Mouse (Mus musculus) hindbrain, embryonic 13.5 days (tissue): Measurements from ENCODE around the gene Chst11. TPM values are rescaled to one million over a fixed set of nuclear protein-coding genes. Genes with fewer than 3 reads are reported as not detected.

ENCODE experiments used
- ATAC-seq: fragments of 200-750 bp; cut with Nextera tagmentation; 2 replicates; pipeline ENCODE4 v1.8.0; 2017; ENCODE audit warnings: moderate TSS enrichment; ENCODE audit not compliant: low FRiP score
- H3K27ac ChIP-seq: fragments of 300-500 bp; sonication (generic); 2 replicates; pipeline ENCODE4 v1.5.1; 2015; ENCODE audit warnings: inconsistent platforms, mild to moderate bottlenecking, moderate library complexity
- H3K27me3 ChIP-seq: fragments of 300-500 bp; sonication (generic); 2 replicates; pipeline ENCODE4 v1.6.1; 2015; ENCODE audit warnings: mild to moderate bottlenecking, inconsistent platforms
- H3K36me3 ChIP-seq: fragments of 300-500 bp; sonication (generic); 2 replicates; pipeline ENCODE4 v1.6.1; 2015; ENCODE audit warnings: mild to moderate bottlenecking, inconsistent platforms
- H3K4me1 ChIP-seq: fragments of 300-500 bp; sonication (generic); replicated peaks from 2 replicates; pipeline ENCODE4 v1.6.1; 2015; ENCODE audit warnings: inconsistent platforms
- H3K4me2 ChIP-seq: fragments of 300-500 bp; sonication (generic); 2 replicates; pipeline ENCODE4 v1.6.1; 2015; ENCODE audit warnings: inconsistent platforms, mild to moderate bottlenecking, moderate library complexity
- H3K4me3 ChIP-seq: fragments of 300-500 bp; sonication (generic); 2 replicates; pipeline ENCODE4 v1.5.1; 2015; ENCODE audit warnings: mild to moderate bottlenecking, inconsistent platforms
- H3K9ac ChIP-seq: fragments of 300-500 bp; sonication (generic); 2 replicates; pipeline ENCODE4 v1.6.1; 2015; ENCODE audit warnings: mild to moderate bottlenecking, inconsistent platforms
- H3K9me3 ChIP-seq: fragments of 300-500 bp; sonication (generic); 2 replicates; pipeline ENCODE4 v1.6.1; 2016; ENCODE audit warnings: inconsistent platforms
- WGBS: fragments of 180-500 bp; shearing (Covaris S2); methylation state at CpG from one replicate; pipeline ENCODE4 v1.1.7; 2015; 5-methylcytosine and 5-hydroxymethylcytosine counted together
- polyA plus RNA-seq: library from polyadenylated mRNA; unstranded; fragments of >200 nt; fragmentation: Nextera tagmentation; extraction: Ambion mirVana; gene quantifications from 2 replicates; pipeline ENCODE4 v1.2.1, GENCODE M21; 2015

The Chst11 gene
- polyA plus RNA-seq, 1 experiment from 2014 or later, result 2.7 TPM

DNA sequence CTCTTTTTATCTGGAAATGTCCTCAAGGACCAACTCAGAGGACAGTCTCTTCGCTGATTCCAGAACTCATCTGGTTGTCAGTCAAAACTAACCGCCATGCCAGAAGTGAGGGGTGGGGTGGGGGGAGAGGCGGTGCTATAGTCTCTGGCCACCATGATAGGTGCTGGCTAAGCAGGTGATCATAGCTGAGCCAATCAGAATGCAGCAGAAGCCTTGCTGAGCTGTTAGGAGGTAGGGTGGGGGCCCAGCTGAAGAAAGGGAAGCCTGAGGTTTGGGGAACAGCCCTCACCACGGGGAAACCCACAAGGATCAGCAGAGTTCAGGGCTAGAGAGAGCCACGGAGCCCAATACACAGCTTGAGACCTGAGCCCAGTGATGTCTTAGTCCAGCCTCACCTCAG lies 11.1 kb upstream of the Chst11 start:
- Histone ChIP-seq H3K27ac (no peak overlapping the region), H3K4me3 (no peak overlapping the region), H3K9me3 (no peaks in the 10 kb centered on the region), H3K27me3 (no peaks in the 10 kb centered on the region), H3K9ac (no peak overlapping the region), H3K4me2 (no peak overlapping the region), H3K4me1 (no peaks in the 10 kb centered on the region), H3K36me3 (no peaks in the 10 kb centered on the region)
- 73% methylated on average over 5 of the region's 5 CpGs for WGBS
- ATAC-seq, result no peak

GRCm38 (mm10) chr10:82974627-82975177 lies 10.6 kb upstream of the Chst11 start:
- Histone ChIP-seq H3K9ac (no peak overlapping the region), H3K27ac (no peak overlapping the region), H3K36me3 (no peaks in the 10 kb centered on the region), H3K9me3 (no peaks in the 10 kb centered on the region), H3K27me3 (no peaks in the 10 kb centered on the region), H3K4me3 (no peak overlapping the region), H3K4me1 (no peaks in the 10 kb centered on the region), H3K4me2 (no peak overlapping the region)
- 75% methylated on average over 6 of the region's 6 CpGs for WGBS
- ATAC-seq, result no peak

GRCm38 (mm10) chr10:82975806-82976205 lies 9.5 kb upstream of the Chst11 start:
- H3K27ac ChIP-seq, result no peak overlapping the region
- H3K4me2 ChIP-seq, result no peak overlapping the region
- no peak for ATAC-seq
- peaks cover 5% of the 10 kb centered on the region; the same call in 1 of the 2 replicates for H3K27me3 ChIP-seq
- no peaks in the 10 kb centered on the region for H3K4me1 ChIP-seq
- H3K9ac ChIP-seq, result no peak overlapping the region
- WGBS, result 86% methylated on average over 15 of the region's 15 CpGs
- H3K36me3 ChIP-seq, result no peaks in the 10 kb centered on the region
- H3K4me3 ChIP-seq, result no peak overlapping the region
- no peaks in the 10 kb centered on the region for H3K9me3 ChIP-seq

DNA sequence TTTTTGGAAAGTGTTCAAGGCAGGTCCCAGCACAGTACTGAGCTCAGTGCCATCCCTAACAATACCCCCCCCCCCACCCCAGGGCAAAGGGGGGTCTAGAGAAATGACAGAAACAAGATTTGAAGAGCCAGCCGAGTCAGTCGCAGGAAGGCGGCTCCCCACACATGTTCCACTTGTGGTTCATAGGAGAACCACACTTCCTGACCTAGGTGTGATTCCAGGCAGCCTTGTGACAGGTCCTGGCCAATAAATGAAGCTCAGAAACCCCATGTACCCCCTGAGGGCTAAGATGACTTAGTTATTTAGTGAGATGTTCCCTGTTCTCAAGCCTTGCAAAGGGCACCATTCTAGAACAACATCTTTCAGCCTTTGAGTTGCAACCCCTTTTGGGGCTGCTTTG lies 3.0 kb upstream of the Chst11 start:
- H3K27me3 ChIP-seq, result peaks cover 34% of the 10 kb centered on the region
- H3K9ac ChIP-seq, result no peak overlapping the region
- no peak overlapping the region for H3K4me3 ChIP-seq
- peaks cover 20% of the 10 kb centered on the region for H3K4me1 ChIP-seq
- no peak overlapping the region for H3K4me2 ChIP-seq
- no peak overlapping the region for H3K27ac ChIP-seq
- no peaks in the 10 kb centered on the region for H3K36me3 ChIP-seq
- no peaks in the 10 kb centered on the region for H3K9me3 ChIP-seq
- no peak for ATAC-seq
- 86% methylated on average over 3 of the region's 3 CpGs for WGBS

DNA sequence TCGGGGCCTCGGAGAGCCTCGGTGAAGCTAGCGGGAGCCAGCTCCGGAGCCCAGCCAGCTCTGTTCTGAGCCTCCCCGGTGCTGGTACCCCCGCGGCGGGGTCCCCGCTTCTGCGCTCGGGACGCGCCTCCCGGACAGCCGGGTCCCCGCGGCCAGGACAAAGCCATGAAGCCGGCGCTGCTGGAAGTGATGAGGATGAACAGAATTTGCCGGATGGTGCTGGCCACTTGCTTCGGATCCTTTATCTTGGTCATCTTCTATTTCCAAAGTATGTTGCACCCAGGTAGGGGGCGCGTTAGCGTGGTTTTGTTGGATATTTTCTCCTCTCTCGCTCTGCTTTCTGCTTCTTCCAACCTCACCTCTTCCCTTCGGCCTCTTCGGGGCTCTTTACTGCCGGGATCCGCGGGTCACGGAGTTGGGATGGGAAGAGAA lies 418 bp downstream of the Chst11 start:
- Histone ChIP-seq H3K9me3 (no peaks in the 10 kb centered on the region), H3K9ac (peak overlapping the region; percentile 88), H3K4me3 (peak overlapping the region; percentile 86), H3K36me3 (no peaks in the 10 kb centered on the region), H3K4me1 (peaks cover 51% of the 10 kb centered on the region), H3K27ac (peak overlapping the region; percentile 94), H3K27me3 (peaks cover 30% of the 10 kb centered on the region), H3K4me2 (peak overlapping the region; percentile 93)
- ATAC-seq, result no peak; the same call in 1 of the 2 replicates
- under 1% methylated on average over 32 of the region's 32 CpGs for WGBS

DNA sequence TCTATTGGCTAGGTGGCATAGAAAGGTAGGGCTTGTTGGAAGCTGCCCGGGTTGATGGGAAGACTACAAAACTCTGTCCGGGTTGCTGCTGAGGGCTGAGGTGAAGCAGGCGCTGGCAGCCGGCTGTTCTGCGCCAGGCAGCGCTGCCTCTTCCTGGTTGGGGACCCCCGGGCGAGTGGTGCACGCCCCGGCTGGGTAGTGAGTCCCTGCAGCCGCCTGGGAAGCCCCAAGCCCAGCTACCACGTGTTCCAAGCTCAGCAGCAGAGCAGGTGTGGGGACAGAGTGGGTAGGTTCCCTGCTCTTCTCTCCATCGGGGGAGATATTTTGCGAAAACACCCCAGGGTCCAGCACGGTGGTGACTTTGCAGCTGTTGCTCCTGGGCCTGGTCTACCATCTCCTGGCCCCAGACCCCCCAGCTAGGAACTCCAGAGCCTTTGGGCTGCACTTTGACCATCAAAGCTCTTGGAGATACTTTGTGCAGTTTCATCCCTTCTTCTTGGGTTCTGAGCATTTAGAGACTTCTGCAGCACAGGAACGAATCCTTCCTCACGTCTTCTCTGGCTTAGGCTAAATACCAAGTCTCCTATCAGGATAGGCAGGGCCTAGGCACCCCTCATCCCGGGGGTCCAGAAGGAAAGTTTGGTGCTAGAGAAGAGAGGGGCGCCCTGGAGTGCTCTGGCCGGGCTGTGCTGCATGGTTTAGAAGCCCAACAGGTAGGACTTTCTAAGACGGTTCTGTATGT lies 1.1 kb downstream of the Chst11 start:
- Histone ChIP-seq H3K27me3 (peaks cover 24% of the 10 kb centered on the region), H3K27ac (peak overlapping the region; percentile 94), H3K36me3 (no peaks in the 10 kb centered on the region), H3K9me3 (no peaks in the 10 kb centered on the region), H3K4me1 (peaks cover 58% of the 10 kb centered on the region), H3K4me3 (peak overlapping the region; percentile 86), H3K9ac (peak overlapping the region; percentile 88), H3K4me2 (peak overlapping the region; percentile 93)
- 0 out of 2 replicates have a peak, but pooled peaks have one; percentile 26 for ATAC-seq
- 3% methylated on average over 21 of the region's 21 CpGs for WGBS

DNA sequence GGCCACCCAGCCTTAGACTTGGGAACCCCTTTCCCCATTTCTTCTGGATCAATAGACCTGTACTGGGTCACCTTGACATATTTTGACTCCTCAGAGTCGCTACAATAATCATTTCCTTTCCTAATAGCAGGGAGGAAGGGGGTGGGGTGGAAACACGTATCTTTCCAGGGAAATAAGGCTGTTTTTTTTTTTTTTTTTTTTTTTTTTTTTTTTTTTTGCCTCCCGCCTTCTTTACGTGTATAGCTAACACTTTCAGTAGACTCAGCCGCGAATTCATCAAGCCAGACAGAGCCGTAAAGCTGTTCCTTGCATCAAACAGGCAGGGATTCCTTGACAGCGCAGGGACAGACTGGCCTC lies 1.7 kb downstream of the Chst11 start:
- ATAC-seq, result no peak
- Histone ChIP-seq H3K27ac (no peak overlapping the region), H3K9ac (peak overlapping the region; percentile 88), H3K4me2 (peak overlapping the region; percentile 93), H3K4me1 (peaks cover 64% of the 10 kb centered on the region), H3K36me3 (no peaks in the 10 kb centered on the region), H3K4me3 (peak overlapping the region; percentile 86), H3K27me3 (peaks cover 19% of the 10 kb centered on the region), H3K9me3 (no peaks in the 10 kb centered on the region)
- 22% methylated on average over 8 of the region's 8 CpGs for WGBS

GRCm38 (mm10) chr10:82987394-82987793 lies 2.1 kb downstream of the Chst11 start:
- 51% methylated on average over 4 of the region's 4 CpGs for WGBS
- peaks cover 68% of the 10 kb centered on the region for H3K4me1 ChIP-seq

DNA sequence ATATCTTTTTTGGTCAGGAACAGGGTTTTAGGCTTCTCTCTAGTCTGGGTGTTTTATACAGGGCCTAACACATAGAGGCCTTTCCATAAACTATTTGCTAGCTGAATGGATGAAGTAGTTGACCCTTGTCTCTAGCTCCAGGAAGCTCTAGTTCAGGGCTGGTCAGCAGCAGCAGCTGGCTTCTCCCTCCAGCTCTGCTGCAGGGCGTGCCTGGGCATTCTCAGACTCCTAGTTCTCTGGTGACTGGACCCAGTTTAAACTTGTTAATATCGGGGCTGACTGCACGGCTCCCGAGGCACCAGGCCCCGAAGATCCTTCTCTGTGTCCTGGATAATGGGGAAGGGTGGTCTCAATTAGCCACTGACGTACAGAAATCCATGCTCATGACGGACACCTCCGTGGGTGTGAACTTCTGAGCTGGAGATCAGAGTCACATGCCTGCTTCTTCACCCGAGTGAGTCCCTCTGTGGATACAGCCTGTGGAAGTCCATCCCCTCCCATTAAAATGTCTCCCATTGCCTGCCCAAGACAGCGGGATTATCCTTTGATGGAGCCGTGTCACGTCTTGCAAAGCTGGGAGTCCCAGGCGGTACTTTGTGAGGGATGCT lies 4.2 kb downstream of the Chst11 start:
- H3K4me2 ChIP-seq, result 0 out of 2 replicates have a peak overlapping the region, but pooled peaks have one; percentile 6
- H3K4me1 ChIP-seq, result peaks cover 69% of the 10 kb centered on the region
- no peak overlapping the region for H3K27ac ChIP-seq
- H3K9me3 ChIP-seq, result no peaks in the 10 kb centered on the region
- WGBS, result 75% methylated on average over 13 of the region's 13 CpGs
- peaks cover 1% of the 10 kb centered on the region; the same call in 1 of the 2 replicates for H3K27me3 ChIP-seq
- no peak overlapping the region for H3K9ac ChIP-seq
- no peak for ATAC-seq
- no peak overlapping the region for H3K4me3 ChIP-seq
- no peaks in the 10 kb centered on the region for H3K36me3 ChIP-seq

More at GRCm38 (mm10) chr10:82987394-82987793, 2.1 kb downstream of the Chst11 start:
- Histone ChIP-seq H3K27me3 (peaks cover 19% of the 10 kb centered on the region), H3K9ac (peak overlapping the region; percentile 88), H3K9me3 (no peaks in the 10 kb centered on the region), H3K27ac (no peak overlapping the region), H3K36me3 (no peaks in the 10 kb centered on the region), H3K4me2 (peak overlapping the region; percentile 93), H3K4me3 (peak overlapping the region; percentile 86)
- ATAC-seq, result no peak

DNA sequence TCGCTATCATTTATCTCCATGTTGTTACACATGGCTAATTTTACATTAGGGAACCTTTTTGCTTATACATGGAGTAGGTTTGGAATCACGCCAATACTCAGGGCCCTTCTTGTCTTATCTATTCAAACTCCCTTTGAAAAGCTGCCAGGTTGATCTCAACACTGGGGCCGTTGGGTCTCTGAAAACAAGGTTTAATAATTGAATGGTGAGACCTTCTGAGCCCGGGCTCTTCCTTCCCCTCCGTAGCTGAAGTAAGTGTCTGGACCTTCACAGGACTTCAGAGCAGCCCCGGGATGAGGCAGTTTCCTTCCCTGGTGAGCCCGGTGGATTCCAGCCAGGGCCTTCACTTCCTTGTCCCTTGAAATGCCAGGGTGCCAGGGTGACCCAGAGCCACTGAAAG lies 5.6 kb downstream of the Chst11 start:
- H3K9ac ChIP-seq, result no peak overlapping the region
- no peaks in the 10 kb centered on the region for H3K27me3 ChIP-seq
- H3K36me3 ChIP-seq, result no peaks in the 10 kb centered on the region
- H3K4me1 ChIP-seq, result peaks cover 69% of the 10 kb centered on the region
- no peak for ATAC-seq
- no peaks in the 10 kb centered on the region for H3K9me3 ChIP-seq
- 51% methylated on average over 7 of the region's 7 CpGs for WGBS
- no peak overlapping the region for H3K4me2 ChIP-seq
- no peak overlapping the region for H3K27ac ChIP-seq
- H3K4me3 ChIP-seq, result no peak overlapping the region

DNA sequence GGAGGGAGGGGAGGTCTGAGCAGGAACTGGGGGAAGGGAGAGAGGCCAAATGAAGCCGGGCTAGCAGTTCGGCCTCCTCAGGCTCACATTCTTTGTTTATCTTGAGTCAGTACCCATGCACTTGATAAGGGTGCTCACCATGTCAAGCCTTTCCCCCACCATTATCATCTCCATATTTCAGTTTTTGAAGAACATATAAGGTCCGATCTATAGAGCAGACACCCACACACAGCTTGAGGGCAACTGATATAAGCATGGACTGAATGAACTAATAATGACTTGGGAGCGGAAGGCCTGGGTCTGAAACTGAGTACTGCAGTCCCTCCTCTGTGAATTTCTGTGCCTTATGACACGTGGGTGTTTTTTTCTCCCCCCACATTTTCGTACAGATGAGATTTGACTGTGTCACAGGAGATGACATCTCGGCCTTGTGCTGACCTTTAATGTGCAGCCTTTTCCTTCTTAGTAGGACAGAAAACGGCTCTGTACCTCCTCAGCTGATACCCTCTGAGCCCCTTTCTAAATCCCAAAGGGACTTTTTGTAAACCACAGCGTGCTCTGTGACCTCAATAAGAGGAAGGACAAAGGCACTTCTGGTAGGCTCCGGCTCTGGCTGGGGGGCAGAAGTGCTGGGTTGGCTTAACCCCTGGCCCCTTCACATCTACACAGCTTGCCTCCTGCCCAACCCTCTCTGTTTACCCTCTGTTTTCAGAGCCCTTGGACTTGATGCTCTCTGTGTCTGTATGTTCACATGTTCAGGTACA lies 6.6 kb downstream of the Chst11 start:
- 40% methylated on average over 10 of the region's 10 CpGs for WGBS
- H3K4me1 ChIP-seq, result peaks cover 64% of the 10 kb centered on the region
- no peak for ATAC-seq

GRCm38 (mm10) chr10:82994284-82994683 lies 9.0 kb downstream of the Chst11 start:
- no peak overlapping the region for H3K27ac ChIP-seq
- no peak overlapping the region for H3K9ac ChIP-seq
- WGBS, result 98% methylated on average over 7 of the region's 7 CpGs
- H3K36me3 ChIP-seq, result no peaks in the 10 kb centered on the region
- ATAC-seq, result no peak
- H3K4me1 ChIP-seq, result peaks cover 44% of the 10 kb centered on the region
- no peaks in the 10 kb centered on the region for H3K27me3 ChIP-seq
- no peaks in the 10 kb centered on the region for H3K9me3 ChIP-seq
- H3K4me3 ChIP-seq, result no peak overlapping the region
- no peak overlapping the region for H3K4me2 ChIP-seq

More for the DNA sequence above, 6.6 kb downstream of the Chst11 start:
- Histone ChIP-seq H3K9ac (no peak overlapping the region; the same call in 1 of the 2 replicates), H3K36me3 (no peaks in the 10 kb centered on the region), H3K4me2 (no peak overlapping the region), H3K4me3 (no peak overlapping the region), H3K27ac (no peak overlapping the region), H3K9me3 (no peaks in the 10 kb centered on the region), H3K27me3 (no peaks in the 10 kb centered on the region)
